Mouse (Mus musculus) liver, embryonic 14.5 days (tissue): ENCODE data around the gene Id2.

ENCODE experiments used
- CTCF ChIP-seq: IDR thresholded peaks from 2 replicates; pipeline ENCODE4 v1.5.1; 2016; ENCODE audit warnings: antibody characterized with exemption, low read depth, control low read depth
- EP300 ChIP-seq: IDR thresholded peaks from 2 replicates; pipeline ENCODE4 v1.6.1; 2016; ENCODE audit warnings: antibody characterized with exemption, low read depth

- TF ChIP-seq EP300, result no peak
- TF ChIP-seq CTCF, result no peak
These were observed 35.1 kb upstream of the Id2 start for GRCm38 (mm10) chr12:25132046-25132445.
